Mouse (Mus musculus): Measurements from ENCODE around the gene Myo9b.
A peak's percentile ranks its signal among the peaks of the same experiment; 100 is the strongest.

Gene Myo9b

DNA sequence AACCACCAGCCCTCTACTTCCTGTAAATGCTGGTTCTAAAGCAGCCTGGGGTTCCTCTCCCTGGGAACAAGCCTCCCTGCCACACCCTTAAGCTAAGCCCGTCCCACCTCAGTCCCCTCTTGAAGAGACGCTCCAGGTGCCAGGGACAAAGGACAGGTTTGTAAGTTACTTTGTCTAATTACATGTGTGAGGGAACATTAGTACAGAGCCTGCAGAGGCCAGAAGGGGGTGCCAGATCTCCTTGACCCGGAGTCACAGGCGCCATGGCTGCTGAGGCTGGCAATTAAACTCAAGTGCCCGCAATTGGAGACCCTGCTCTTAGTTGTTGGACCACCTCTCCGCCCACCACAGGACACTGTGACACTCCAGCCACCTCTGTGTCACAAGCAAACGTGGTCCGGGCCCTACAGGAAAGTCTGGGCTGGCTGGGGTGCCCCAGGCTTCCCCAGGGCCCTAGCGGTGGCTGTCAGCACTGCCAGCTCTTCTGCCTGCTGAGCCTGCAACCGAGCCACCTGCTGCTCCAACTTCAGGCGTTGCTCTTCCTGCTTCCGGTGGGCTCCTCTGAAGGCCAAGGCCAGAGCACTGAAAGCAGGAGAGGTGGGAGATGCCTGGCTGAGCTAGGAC, 112.8 kb downstream of the Myo9b start:
- no peak for ATAC-seq (ENCODE audit: low TSS enrichment)

- ATAC-seq (ENCODE audit: low TSS enrichment), result no peak
Measured at GRCm38 (mm10) chr8:71388267-71388666, 115.8 kb downstream of the Myo9b start.

DNA sequence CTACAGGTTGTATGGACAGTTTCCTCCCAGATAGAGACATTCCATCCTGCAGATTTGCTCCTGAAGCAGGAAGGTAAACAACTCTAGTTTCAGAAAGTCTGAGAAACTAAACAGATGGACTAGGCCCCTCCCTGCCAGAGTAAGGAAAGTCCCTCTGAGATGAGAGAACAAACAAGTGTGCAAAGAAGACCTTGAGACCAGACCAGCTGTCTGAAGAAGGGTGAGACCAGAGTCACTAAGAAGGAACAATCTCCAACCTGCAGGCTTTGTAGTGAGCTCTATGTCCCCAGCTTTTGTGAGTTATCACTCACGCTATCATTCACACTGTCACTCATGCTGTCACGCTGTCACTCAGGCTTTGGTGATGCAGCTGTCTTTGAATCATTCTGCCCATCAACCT, 119.2 kb downstream of the Myo9b start:
- ATAC-seq (ENCODE audit: low TSS enrichment), result no peak

GRCm38 (mm10) chr8:71392391-71392790, 119.9 kb downstream of the Myo9b start:
- no peak for ATAC-seq (ENCODE audit: low TSS enrichment)

DNA sequence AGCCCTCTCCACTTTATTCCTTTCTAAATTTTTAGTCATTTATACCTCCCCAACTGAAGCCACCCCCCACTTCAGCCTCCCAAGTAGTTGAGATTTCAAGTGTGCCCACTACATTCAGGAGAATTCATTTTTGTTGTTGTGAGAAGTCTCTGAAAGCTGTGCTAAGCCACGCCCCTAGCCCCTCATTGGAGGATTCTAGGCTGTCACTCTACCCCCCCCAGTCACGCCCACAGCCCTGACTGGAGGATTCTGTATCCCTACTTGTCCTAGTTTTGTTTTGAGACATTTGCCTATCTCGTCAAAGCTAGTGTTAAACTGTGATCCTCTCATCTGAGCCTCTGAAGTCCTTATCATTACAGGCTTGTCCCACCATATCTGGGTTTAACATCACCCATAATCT, 120.4 kb downstream of the Myo9b start:
- no peak for ATAC-seq (ENCODE audit: low TSS enrichment)

DNA sequence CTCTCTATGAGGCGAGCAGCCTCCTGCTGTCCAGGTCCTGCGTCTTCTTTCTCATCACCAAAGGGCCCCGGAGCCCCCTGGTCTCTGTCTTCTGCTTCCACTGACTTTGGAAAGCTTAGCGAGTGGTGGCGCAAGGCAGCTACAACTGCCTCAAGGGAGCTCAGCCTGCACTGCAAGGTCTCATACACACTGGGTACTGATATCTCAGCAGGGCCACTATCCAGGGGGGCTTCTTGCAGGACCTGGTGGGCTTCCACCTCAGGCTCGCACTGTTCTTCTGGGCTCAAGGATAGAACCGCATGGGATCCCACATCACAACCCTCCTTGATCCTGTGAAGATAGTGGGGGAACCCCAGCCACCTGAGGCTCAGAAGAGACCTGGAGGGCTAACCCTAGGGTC, 122.0 kb downstream of the Myo9b start:
- ATAC-seq (ENCODE audit: low TSS enrichment), result no peak

GRCm38 (mm10) chr8:71395071-71395470, 122.6 kb downstream of the Myo9b start:
- no peak for ATAC-seq (ENCODE audit: low TSS enrichment)

GRCm38 (mm10) chr8:71395629-71396028, 123.1 kb downstream of the Myo9b start, which contains the start of gene Ushbp1:
Gene Ushbp1 (minus strand): TSS chr8:71395802.
- ATAC-seq (ENCODE audit: low TSS enrichment), result no peak

GRCm38 (mm10) chr8:71396639-71397305, 124.3 kb downstream of the Myo9b start, which contains the start of gene Babam1:
Gene Babam1 (plus strand): TSS chr8:71396861.
- ATAC-seq (ENCODE audit: low TSS enrichment), result peak; percentile 96

GRCm38 (mm10) chr8:71397701-71398100, 125.2 kb downstream of the Myo9b start:
- no peak for ATAC-seq (ENCODE audit: low TSS enrichment)

DNA sequence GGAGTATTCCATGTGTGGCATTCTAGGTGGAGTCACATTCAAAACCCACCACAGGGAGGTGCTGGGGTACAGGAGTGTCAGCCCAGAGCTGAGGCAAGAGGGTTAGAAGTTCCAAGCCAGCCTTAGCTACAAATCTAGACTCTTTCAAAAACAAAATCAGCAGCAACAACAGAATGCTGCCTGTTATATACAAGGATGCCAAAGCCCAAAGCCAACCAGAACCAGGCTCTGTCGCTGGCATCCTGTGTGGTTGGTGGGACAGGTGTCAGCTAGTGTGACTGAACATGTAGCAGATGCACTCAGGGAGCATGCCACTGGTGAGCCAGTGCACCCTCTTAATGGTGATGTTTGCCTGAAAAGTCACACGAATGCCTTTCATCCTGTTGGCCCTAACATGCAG, 128.3 kb downstream of the Myo9b start:
- ATAC-seq (ENCODE audit: low TSS enrichment), result no peak

GRCm38 (mm10) chr8:71401454-71401853, 128.9 kb downstream of the Myo9b start:
- no peak for ATAC-seq (ENCODE audit: low TSS enrichment)

GRCm38 (mm10) chr8:71402446-71402964, 130.0 kb downstream of the Myo9b start:
- ATAC-seq (ENCODE audit: low TSS enrichment), result no peak

GRCm38 (mm10) chr8:71403107-71403885, 130.8 kb downstream of the Myo9b start:
- ATAC-seq (ENCODE audit: low TSS enrichment), result no peak

DNA sequence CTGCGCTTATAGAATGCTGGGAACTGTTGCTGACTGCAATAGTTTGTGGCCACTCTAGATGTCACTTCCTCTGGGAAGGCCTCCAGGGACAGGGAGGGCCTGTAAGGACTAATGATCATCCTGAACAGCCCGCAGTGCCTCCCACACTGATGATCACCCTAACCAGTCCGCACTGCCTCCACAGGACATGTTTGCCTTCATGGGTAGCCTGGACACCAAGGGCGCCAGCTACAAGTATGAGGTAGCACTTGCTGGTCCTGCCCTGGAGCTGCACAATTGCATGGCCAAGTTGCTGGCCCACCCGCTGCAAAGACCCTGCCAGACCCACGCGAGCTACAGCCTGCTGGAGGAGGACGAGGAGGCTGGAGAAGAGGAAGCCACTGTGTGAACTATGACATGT, 131.5 kb downstream of the Myo9b start:
- ATAC-seq (ENCODE audit: low TSS enrichment), result no peak

- ATAC-seq (ENCODE audit: low TSS enrichment), result no peak
Measured at GRCm38 (mm10) chr8:71404951-71405351, 132.4 kb downstream of the Myo9b start.

- ATAC-seq (ENCODE audit: low TSS enrichment), result peak; percentile 86
Measured at GRCm38 (mm10) chr8:71405401-71406098, 133.0 kb downstream of the Myo9b start, which contains the start of gene Ankle1. Gene Ankle1 (plus strand): TSS chr8:71406010.

DNA sequence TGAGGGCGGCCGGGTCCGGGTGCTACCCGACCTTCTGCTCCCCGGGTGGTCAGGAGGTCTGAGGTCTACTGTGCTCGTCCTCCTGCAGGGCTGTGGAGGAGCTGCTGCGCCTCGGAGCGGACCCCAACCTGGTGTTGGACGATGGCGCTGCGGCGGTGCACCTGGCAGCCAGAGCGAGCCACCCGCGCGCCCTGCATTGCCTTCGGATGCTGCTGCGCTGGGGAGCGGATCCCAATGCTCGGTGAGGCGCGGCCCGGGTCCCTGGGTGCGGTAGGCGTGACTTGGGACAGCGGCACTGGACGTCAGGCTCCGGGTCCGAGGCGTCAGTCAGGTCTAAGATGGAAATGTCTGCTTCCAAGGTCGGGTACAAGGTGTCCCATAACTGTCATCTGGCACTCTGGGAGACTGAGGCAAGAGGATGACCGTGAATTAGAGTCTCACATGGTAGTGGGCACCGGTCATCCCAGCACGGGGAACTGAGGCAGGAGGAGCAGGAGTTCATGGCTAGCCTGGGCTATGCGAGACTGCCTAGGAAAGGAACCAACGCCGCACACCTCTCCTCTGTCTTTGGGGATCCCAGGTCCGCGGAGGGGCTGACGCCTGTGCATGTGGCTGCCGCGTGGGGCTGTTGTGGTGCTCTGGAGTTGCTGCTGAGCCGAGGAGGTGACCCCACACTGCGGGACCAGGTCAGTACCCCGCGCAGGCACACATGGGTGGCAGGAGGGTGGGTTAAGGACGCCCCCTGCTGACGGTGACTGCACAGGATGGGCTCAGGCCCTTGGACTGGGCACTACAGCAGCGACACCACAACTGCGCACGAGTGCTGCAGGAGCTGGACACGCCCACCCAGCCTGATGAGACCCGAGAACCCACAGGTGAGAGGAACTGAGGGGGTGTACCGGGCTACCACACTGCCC, 133.8 kb downstream of the Myo9b start:
- no peak for ATAC-seq (ENCODE audit: low TSS enrichment)

DNA sequence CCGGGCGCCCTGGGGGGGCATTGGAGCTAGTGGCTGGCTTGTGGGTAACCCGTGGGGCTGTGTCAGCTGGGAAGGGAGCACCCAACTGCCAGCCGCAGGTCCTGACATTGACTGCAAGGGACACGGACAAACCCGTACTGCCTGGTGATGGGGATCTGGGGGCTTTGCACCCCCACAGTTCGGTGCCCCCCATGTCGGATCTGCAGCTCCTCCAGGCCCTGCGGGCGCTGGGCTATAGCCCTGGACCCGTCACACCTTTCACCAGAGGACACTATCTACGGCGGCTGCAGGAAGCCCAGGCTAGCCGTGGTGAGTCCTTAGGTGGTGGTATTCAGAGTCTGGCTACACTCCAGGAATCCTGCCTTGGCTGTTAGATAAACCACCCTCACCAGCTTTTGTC, 134.9 kb downstream of the Myo9b start:
- no peak for ATAC-seq (ENCODE audit: low TSS enrichment)

GRCm38 (mm10) chr8:71408231-71408630, 135.7 kb downstream of the Myo9b start:
- no peak for ATAC-seq (ENCODE audit: low TSS enrichment)
